ENCODE assay signal across 24 mouse cellular contexts in the genomic region with DNA sequence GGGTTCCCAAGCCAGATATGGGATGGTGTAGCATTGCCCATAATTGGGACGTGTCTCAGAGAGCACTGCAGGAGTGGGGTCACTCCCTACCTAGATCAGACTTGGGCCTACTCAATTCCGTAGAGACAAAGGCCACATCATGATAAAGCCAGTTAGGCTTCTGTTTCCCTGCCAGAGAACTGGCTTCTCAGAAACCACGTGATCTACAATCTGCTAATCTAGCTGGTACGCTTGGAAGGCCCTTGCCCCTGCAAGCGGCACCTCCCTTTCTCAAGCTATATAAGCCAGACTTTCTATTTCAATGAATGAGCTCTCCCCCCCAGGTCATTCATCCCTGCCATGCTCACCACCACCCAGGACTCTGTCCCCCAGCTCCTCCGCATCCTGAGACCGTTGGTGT. TPM values are rescaled to one million over a fixed set of nuclear protein-coding genes. Genes with fewer than 3 reads are reported as not detected.
"Had no signal": no experiment of that assay in that cellular context is flagged by ENCODE, and none has a peak within 500 bp of the region (broad histone marks: within the 10 kb centered on the region; RNA-seq: fewer than 3 reads in every experiment).

No protein-coding gene starts in this region.

- ATAC-seq: midbrain, embryonic 15.5 days had no signal

- H3K36me3 ChIP-seq: liver, embryonic 13.5 days; liver, embryonic 15.5 days; lung, embryonic 15.5 days; midbrain, embryonic 12.5 days; midbrain, embryonic 15.5 days; neural tube, embryonic 12.5 days had no signal

- H3K4me1 ChIP-seq: liver, embryonic 13.5 days; liver, embryonic 15.5 days; midbrain, embryonic 12.5 days; midbrain, embryonic 15.5 days; neural tube, embryonic 12.5 days had no signal

- H3K9ac ChIP-seq: liver, embryonic 13.5 days; liver, embryonic 15.5 days; liver, postnatal 0 days; lung, embryonic 15.5 days; midbrain, embryonic 12.5 days; midbrain, embryonic 15.5 days; neural tube, embryonic 12.5 days had no signal

- H3K4me3 ChIP-seq: liver, embryonic 13.5 days; liver, embryonic 15.5 days; lung, embryonic 15.5 days; midbrain, embryonic 12.5 days; midbrain, embryonic 15.5 days; neural tube, embryonic 12.5 days had no signal

- H3K4me2 ChIP-seq: liver, embryonic 13.5 days; liver, embryonic 15.5 days; lung, embryonic 15.5 days; midbrain, embryonic 12.5 days; midbrain, embryonic 15.5 days; neural tube, embryonic 12.5 days had no signal

- H3K9me3 ChIP-seq: liver, embryonic 13.5 days; liver, embryonic 15.5 days; lung, embryonic 15.5 days; midbrain, embryonic 12.5 days; midbrain, embryonic 15.5 days; neural tube, embryonic 12.5 days had no signal

- H3K27ac ChIP-seq: liver, embryonic 13.5 days; liver, embryonic 15.5 days; lung, embryonic 15.5 days; macrophage; midbrain, embryonic 12.5 days; midbrain, embryonic 15.5 days; neural tube, embryonic 12.5 days had no signal

- DNase-seq: liver, embryonic 13.5 days; liver, postnatal 0 days; lung, adult 2 months; lung, postnatal 14 days; lung, postnatal 36 days; right cerebral cortex, postnatal 14 days; thymus, adult 2 months; thymus, postnatal 25 days; thymus, postnatal 4 days had no signal

- H3K27me3 ChIP-seq: liver, embryonic 13.5 days; liver, embryonic 15.5 days; lung, embryonic 15.5 days; midbrain, embryonic 12.5 days; midbrain, embryonic 15.5 days; neural tube, embryonic 12.5 days had no signal

RNA-seq across cellular contexts. Expression of gene 4930564D02Rik, which starts 23.5 kb away (rescaled TPM):
- total RNA-seq: megakaryocyte, adult 5-6 weeks; midbrain, postnatal 0 days; monocyte, adult 5-6 weeks; neutrophil, adult 5-6 weeks had no signal
- polyA plus RNA-seq: liver, embryonic 13.5 days; liver, embryonic 15.5 days; liver, postnatal 0 days; lung, adult 2 months; lung, embryonic 15.5 days; lung, postnatal 0 days; macrophage; midbrain, embryonic 12.5 days; midbrain, embryonic 15.5 days; midbrain, postnatal 0 days; neural tube, embryonic 12.5 days; neural tube, embryonic 14.5 days; spleen, adult 2 months; stomach, embryonic 16.5 days; thymus, adult 2 months; urinary bladder, adult 2 months had no signal
